Mouse (Mus musculus) liver, embryonic 14.5 days (tissue): ENCODE measurements at regions not wholly inside any gene's neighbourhood (a gene's known extent, or its start where the extent isn't known, plus 50 kb on each side); places are given as distances from the start of the nearest gene placed in this dataset.

Experiments
- ATAC-seq: fragments of 200-750 bp; cut with Nextera tagmentation; 2 replicates; pipeline ENCODE4 v1.8.0; 2017; ENCODE audit warnings: moderate number of reproducible peaks, mild to moderate bottlenecking, moderate library complexity; ENCODE audit not compliant: insufficient read depth
- DNase-seq, 3 experiments: peaks; one replicate each; pipeline ENCODE4 v3.0.0-alpha.2; 2012 to 2013; ENCODE audit warnings: low read depth in 3 of 3, low spot score in 3 of 3
- H3K27ac ChIP-seq: fragments of 300-500 bp; sonication (generic); 2 replicates; pipeline ENCODE4 v1.5.1; 2014; ENCODE audit warnings: moderate library complexity, mild to moderate bottlenecking, control low read depth, inconsistent platforms
- H3K27me3 ChIP-seq: fragments of 300-500 bp; sonication (generic); 2 replicates; pipeline ENCODE4 v1.6.1; 2014; ENCODE audit warnings: mild to moderate bottlenecking, low read length, moderate library complexity; ENCODE audit not compliant: control insufficient read depth, insufficient read depth
- H3K36me3 ChIP-seq: fragments of 300-500 bp; sonication (generic); replicated peaks from 2 replicates; pipeline ENCODE4 v1.6.1; 2014; ENCODE audit warnings: low read depth; ENCODE audit not compliant: control insufficient read depth, insufficient read depth
- H3K4me1 ChIP-seq, 2 experiments: fragments of 200-500 bp in 1 of 2; fragments of 300-500 bp in 1 of 2; sonication (generic) in 1 of 2; replicated peaks; 2 replicates each; pipeline ENCODE4 v1.6.1; 2012 to 2014; ENCODE audit warnings: antibody characterized with exemption in 1 of 2, inconsistent platforms in 1 of 2, low read length in 1 of 2; ENCODE audit not compliant: control insufficient read depth in 2 of 2, insufficient read depth in 2 of 2
- H3K4me2 ChIP-seq: fragments of 300-500 bp; sonication (generic); 2 replicates; pipeline ENCODE4 v1.6.1; 2014; ENCODE audit warnings: low read depth, mild to moderate bottlenecking, control low read depth, moderate library complexity
- H3K4me3 ChIP-seq, 2 experiments: fragments of 200-500 bp in 1 of 2; fragments of 300-500 bp in 1 of 2; sonication (generic) in 1 of 2; 2 replicates each; pipeline ENCODE4 v1.5.1; 2012 to 2014; ENCODE audit warnings: low read depth in 2 of 2, low read length in 2 of 2, mild to moderate bottlenecking in 2 of 2, control low read depth in 1 of 2, inconsistent platforms in 1 of 2, moderate library complexity in 1 of 2; ENCODE audit not compliant: insufficient read depth in 1 of 2
- H3K9ac ChIP-seq: fragments of 300-500 bp; sonication (generic); replicated peaks from 2 replicates; pipeline ENCODE4 v1.6.1; 2014; ENCODE audit warnings: mild to moderate bottlenecking, control low read depth, moderate library complexity
- H3K9me3 ChIP-seq: fragments of 300-500 bp; sonication (generic); 2 replicates; pipeline ENCODE4 v1.6.1; 2016; ENCODE audit warnings: low read length, mixed read lengths; ENCODE audit not compliant: control insufficient read depth
- CTCF ChIP-seq: IDR thresholded peaks from 2 replicates; pipeline ENCODE4 v1.5.1; 2016; ENCODE audit warnings: antibody characterized with exemption, low read depth, control low read depth
- EP300 ChIP-seq: IDR thresholded peaks from 2 replicates; pipeline ENCODE4 v1.6.1; 2016; ENCODE audit warnings: antibody characterized with exemption, low read depth
- WGBS: fragments of 180-500 bp; shearing (Covaris S2); extraction: QIAGEN DNeasy Blood & Tissue Kit; methylation state at CpG from one replicate; pipeline ENCODE4 v1.1.7; 2014; ENCODE audit not compliant: insufficient replicate concordance; 5-methylcytosine and 5-hydroxymethylcytosine counted together

DNA sequence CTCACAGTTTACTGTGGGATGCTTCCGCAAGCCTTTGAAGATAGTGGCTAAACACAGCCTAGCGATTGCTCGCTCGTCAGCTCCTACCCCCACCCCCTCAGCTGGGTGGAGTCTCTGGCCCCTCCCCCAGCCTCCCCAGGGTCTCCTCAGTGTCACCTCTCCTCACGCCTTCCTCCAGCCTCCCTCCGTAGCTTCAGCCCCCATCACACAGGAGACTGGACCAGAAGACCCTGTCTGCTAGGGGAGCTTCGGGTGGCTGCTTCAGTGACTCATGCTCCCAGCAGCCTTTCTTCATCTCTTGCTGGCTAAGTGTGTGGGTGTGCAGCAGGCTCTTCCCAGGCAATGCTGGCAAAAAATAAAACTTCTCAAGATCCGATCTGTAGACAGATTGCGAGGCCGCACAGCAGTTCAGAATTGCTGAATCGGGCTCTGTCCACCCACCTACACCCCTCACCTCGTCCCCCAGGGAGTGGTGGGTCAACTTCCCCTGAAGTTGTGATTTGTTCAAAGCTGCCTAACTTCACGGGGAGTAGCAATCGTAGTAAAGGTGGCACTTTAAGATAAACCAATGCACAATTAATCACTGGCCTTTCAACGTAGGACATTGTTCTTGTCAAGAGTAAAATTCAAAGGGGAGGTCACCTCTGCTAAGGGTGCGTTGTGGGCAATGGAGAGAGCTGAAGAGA is 61.2 kb upstream of the Ankrd28 start:
- peak overlapping the region; percentile 4 for H3K4me2 ChIP-seq
- H3K36me3 ChIP-seq: no peaks in the 10 kb centered on the region
- no peak overlapping the region for H3K27ac ChIP-seq
- no peak overlapping the region for H3K4me3 ChIP-seq
- H3K9me3 ChIP-seq: no peaks in the 10 kb centered on the region
- peaks cover 0 to 6% of the 10 kb centered on the region in 2 experiments; a peak in 2 of 4 replicates for H3K4me1 ChIP-seq
- no peak for TF ChIP-seq EP300
- TF ChIP-seq CTCF: no peak
- H3K9ac ChIP-seq: no peak overlapping the region
- WGBS: 20% methylated on average over 16 of the region's 16 CpGs
- no peaks in the 10 kb centered on the region for H3K27me3 ChIP-seq
- no peak for ATAC-seq
- no peak for DNase-seq

DNA sequence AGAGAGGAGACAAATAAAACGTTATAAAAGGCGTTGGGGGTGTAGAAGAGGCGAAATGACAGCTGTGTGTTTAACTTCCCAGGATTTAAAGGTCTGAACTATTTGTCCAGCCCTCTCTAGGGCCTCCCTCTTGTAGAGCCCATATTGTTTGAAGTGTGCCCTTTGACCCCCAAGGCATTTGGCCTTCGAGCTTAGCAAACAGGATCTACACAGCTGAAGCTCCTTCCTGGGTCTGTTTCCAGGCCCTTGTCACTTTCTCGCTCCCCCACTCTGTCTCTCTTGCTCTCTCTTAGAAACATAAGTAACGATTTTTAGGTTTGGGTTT is 61.7 kb upstream of the Ankrd28 start:
- Histone ChIP-seq H3K36me3 (no peaks in the 10 kb centered on the region), H3K27me3 (no peaks in the 10 kb centered on the region), H3K4me3 (no peak overlapping the region), H3K9ac (no peak overlapping the region), H3K4me1 (peaks cover 0 to 6% of the 10 kb centered on the region in 2 experiments; a peak in 2 of 4 replicates), H3K9me3 (no peaks in the 10 kb centered on the region), H3K4me2 (no peak overlapping the region), H3K27ac (no peak overlapping the region)
- no peak for DNase-seq
- TF ChIP-seq EP300 (no peak), CTCF (no peak)
- 36% methylated on average over 6 of the region's 6 CpGs for WGBS
- ATAC-seq: no peak

DNA sequence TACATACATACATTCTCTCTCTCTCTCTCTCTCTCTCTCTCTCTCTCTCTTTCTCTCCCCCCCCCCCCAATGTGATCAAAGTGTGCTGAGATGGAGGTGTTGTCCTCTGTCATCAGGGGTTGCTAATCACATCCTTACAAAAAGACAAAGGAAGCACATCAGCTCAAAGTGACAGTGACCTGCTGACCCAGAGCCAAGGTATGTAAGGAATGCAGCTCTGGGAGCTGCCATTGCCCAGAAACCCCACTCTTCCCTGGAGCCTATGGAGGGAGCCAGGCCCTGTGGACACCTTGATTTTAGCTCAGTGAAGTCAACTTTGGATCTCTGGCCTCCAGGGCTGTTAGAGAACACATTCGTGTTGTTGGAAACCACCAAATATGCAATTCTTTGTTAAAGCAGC is 66.0 kb upstream of the Ankrd28 start:
- no peak overlapping the region for H3K4me2 ChIP-seq
- H3K4me3 ChIP-seq: no peak overlapping the region
- H3K9me3 ChIP-seq: no peaks in the 10 kb centered on the region
- no peaks in the 10 kb centered on the region for H3K36me3 ChIP-seq
- 35% methylated on average over 1 of the region's 1 CpGs for WGBS
- H3K27ac ChIP-seq: no peak overlapping the region
- no peak overlapping the region for H3K9ac ChIP-seq
- no peaks in the 10 kb centered on the region for H3K27me3 ChIP-seq
- DNase-seq (no peak), ATAC-seq (no peak)
- TF ChIP-seq CTCF (no peak), EP300 (no peak)
- peaks cover 0 to 6% of the 10 kb centered on the region in 2 experiments; a peak in 2 of 4 replicates for H3K4me1 ChIP-seq

DNA sequence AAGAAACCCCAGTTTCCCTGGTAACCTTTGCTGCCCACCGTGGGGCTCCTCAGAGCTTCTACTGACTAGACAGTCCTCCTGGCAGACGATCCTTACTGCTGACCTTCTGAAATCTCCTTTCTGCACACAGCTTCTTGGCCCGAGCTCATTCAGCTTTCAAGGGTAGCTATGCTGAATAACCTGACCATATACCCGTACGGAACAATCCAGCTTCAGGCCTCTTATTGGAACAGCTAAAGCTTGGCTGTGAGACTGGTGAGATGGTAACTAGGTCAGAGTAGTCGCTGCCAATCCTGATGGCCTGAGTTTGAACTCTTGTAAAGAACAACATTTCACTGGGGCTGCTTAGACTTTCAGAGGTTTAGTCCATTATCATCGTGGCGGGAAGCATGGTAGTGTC is 69.1 kb upstream of the Ankrd28 start:
- H3K9me3 ChIP-seq: no peaks in the 10 kb centered on the region

GRCm38 (mm10) chr14:31899906-31900305 is 69.5 kb upstream of the Ankrd28 start:
- no peak overlapping the region for H3K27ac ChIP-seq
- H3K36me3 ChIP-seq: no peaks in the 10 kb centered on the region
- 81% methylated on average over 4 of the region's 4 CpGs for WGBS
- no peaks in the 10 kb centered on the region for H3K27me3 ChIP-seq
- H3K9ac ChIP-seq: no peak overlapping the region
- DNase-seq: no peak
- H3K4me3 ChIP-seq: no peak overlapping the region
- H3K9me3 ChIP-seq: no peaks in the 10 kb centered on the region
- no peak overlapping the region for H3K4me2 ChIP-seq
- ATAC-seq: no peak
- H3K4me1 ChIP-seq: no peaks in the 10 kb centered on the region
- TF ChIP-seq EP300 (no peak), CTCF (no peak)

More for the DNA sequence above, 69.1 kb upstream of the Ankrd28 start:
- Histone ChIP-seq H3K27ac (no peak overlapping the region), H3K4me2 (no peak overlapping the region), H3K36me3 (no peaks in the 10 kb centered on the region), H3K9ac (no peak overlapping the region), H3K4me1 (no peaks in the 10 kb centered on the region), H3K4me3 (no peak overlapping the region), H3K27me3 (no peaks in the 10 kb centered on the region)
- ATAC-seq: no peak
- 61% methylated on average over 8 of the region's 8 CpGs for WGBS
- no peak for DNase-seq
- TF ChIP-seq CTCF (no peak), EP300 (no peak)
